Mouse (Mus musculus) kidney, postnatal 4 days (tissue): Measurements from ENCODE around the gene Myof.

Source experiments
- DNase-seq, 2 experiments: peaks; one replicate each; pipeline ENCODE4 v3.0.0; 2021; ENCODE audit warnings: mixed read lengths in 2 of 2

Gene Myof

DNA sequence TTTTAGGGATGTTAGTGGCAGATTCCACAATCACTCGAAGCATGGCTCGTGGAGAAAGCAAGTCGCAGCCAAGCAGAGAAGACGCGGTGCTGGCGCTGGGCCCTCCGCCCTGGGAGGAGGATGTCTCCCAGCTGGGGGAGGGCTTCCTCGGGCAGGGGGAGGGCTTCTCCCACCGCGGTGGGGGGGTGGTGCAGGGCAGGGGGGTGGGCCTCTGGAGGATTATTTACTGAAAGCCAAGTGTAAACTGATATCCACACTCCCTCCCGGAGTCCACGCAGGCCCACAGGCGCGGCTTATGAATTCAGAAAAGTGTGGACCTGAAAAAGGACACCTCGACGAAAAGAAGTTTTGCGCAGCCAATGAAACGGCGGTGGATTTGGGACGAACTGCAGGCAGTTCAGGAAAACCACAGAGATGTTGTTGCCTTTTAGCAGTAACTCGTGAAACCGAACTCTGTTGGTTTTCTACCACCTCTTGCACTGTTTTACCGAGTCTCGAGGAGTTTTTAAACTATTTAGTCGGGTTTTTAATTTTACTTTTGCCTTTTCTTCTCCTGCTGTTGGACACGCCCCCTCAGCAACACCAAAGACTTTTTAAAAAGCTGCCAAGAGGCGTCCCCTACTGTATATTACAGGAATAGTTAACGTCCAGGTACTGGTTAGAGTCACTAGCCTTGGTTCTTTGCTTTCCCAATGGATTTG is at the start of gene Myof:
Gene Myof, minus strand, starts transcription at position 297 of the 701 bp plus-strand sequence.
- peak; percentile 80 to 86 for DNase-seq

DNA sequence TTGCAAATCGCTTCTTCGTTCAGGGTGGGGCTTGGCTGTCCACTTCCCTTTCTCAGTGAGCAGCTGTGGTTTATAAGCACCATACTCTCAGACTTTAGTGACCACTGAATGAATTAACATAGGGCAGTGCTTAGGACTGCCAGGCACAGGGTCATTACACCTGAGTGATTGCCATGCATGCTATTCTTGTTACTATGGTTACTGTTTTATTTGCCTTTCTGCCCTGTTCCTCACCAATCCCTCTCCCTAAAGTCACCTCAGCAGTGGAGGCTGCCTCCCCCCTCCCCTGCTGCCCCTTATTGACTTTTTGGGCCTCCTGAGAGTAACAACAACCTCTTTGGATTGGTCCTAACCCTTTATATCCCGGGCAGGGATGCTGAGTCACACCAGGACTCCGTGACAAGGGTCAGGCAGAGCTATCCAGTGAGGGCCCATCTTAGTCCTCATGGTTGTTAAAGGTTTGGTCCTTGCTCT is 48.2 kb upstream of the Myof start:
- DNase-seq: peak in 1 of 2 experiments; percentile 18

DNA sequence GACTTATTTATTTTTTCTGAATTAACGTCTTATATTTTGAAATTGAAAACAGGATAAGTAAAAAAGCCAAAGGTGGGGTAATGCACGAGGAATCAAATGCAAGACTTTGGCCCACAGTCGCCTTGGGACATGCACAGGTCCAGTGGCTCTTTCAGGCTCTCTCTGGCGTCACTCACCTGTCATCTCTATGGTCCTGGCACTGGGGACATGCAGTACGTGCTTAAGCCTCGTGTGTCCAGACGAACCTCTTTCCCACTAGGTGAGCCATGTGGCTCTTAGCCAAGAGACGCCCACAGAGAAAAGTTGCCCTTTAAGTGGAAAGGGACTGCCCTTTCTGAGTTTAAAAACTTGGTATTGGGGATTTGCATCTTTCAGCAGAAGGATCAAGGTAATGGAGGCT is 46.0 kb upstream of the Myof start:
- DNase-seq: no peak

DNA sequence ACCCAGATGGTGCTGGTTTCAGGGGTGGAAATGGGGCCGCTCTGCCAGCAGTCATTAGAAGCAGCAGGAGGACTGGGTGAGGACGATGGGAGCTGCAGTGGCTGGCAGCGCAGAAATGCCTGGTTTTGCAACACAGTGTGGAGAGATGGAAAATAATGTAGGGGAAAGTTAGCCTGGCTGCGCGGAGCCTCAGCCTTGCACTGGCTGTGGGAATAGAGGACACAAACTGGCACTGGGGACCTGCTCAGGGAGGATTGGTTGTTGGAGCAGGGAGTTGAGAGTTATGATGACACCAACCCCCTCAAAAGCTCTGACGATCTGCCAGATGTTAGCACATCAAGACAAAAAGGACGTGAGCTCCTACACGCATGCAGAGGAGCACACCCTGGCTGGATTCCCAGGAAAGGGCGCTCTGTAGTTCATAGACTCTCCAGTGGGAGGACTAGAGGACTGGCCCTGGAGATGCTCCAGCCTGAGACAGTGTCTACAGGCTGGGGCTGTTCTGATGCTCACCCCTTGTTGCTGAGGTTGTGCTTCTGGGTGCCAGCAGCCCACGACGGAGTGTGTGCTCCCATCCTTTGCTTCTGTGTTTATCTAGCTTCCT is 43.7 kb upstream of the Myof start:
- DNase-seq: peak; percentile 60 to 70

DNA sequence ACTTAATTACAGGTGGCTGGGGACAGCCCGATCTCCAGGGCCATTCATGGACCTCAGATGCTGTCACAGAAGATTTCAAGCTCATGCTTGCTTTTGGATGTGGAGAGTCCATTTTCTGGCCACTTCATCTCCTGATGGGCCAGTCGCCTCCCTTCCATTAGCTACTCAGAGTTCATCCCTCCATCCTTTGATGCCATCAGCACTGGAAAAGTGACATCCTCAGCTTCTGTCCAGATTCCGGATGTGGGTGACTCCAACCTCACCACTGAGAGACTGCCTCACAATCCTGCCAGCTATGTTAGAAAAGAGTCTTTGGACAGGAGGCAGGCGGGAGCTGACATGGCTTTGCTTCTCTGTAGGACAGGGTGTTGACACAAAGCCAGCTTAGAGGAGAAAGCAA is 42.5 kb upstream of the Myof start:
- no peak for DNase-seq

DNA sequence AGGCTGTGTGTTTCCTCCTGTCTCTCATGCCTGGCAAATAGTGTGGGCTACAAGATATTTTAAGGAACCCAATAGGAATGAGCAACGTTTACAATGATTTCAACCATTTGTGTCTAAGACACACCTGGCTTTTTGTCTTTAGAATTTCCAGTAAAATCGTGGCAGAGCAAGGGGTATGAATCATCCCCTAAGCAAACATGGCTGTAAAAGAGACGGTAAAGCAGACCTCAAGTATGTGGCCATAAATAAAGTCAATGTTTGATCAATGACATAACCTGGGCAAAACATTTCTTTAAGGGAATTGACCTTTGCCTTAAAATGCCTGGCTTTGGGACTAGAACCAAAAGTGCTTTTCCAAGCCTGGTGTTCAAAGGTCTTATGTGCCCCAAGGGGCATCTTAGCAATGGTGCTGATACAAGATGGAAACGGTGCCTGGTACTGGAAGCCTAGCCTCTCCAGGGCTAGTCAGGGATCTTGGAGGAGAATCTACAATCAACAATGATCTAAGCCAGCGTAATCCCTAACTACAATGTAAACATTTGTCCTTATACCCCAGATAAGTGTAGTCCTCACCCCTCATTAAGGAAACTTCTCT is 39.7 kb upstream of the Myof start:
- no peak for DNase-seq

DNA sequence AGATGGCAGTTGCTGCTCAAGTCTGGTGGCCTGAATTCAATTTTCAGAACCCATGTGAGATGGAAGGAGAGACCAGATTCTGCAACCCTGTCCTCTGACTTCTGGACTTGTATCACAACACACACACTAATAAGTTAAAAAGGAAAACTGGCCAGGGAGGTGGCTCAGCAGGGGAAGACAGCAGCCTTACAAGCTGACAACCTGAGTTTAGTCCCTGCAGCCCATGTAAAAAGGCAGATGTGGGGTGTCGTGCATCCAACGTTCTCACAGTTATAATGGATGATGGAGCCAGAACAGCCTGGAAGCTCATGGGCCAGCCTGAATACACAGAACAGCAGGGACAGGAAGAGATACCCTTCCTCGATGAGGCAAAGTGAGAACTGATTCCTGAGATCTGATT is 38.0 kb upstream of the Myof start:
- DNase-seq: no peak

DNA sequence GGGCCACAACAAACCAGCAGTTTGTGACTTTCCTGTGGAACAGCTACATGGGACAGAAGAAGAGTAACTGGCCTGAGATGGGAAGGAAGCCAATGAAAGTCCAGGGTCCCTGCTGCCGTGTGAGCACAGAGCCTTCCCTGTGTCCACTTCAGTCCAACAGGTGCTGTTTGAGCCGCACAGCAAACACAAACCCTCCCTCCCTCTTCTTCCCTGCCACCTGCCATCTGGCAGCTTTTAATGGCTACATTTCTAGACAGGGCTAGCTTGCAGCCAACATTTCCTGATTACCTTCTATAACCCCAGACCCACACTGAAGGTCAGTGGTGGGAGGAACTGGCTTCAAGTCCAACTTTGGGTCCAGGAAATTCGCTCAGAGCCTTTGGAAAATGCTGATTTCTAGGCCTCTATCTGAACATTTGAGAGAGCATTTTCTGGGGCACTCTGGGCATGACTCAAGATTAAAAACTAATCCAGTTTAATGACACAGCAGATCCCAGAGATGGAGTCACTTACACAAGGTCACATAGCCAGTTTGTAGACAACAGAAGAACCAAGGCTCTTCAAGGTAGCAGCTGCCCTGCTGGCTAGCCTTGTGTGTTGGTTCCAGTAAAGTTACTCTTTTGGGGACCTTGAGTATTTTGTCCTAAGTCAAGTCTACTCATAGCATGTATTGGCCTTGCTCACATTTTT is 34.6 kb upstream of the Myof start:
- DNase-seq: no peak

DNA sequence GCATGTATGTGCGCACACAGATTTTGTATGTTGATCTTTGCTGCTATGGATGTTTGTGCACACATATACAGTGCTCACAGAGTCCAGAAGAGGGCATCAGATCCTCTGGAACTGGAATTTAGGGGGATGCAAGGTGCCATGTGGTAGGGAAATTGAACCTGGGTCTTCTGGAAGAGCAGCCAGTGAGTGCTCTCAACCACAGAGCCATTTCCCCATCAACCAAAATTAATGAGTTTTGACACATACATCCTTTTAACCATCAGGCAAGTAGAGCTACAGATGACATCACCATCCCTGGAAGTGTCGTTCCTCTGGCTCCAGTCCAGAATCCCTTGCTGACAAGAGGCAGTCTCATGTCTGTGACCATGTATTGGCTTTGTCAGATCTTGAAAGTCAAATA is 32.9 kb upstream of the Myof start:
- DNase-seq: peak in 1 of 2 experiments; percentile 13

DNA sequence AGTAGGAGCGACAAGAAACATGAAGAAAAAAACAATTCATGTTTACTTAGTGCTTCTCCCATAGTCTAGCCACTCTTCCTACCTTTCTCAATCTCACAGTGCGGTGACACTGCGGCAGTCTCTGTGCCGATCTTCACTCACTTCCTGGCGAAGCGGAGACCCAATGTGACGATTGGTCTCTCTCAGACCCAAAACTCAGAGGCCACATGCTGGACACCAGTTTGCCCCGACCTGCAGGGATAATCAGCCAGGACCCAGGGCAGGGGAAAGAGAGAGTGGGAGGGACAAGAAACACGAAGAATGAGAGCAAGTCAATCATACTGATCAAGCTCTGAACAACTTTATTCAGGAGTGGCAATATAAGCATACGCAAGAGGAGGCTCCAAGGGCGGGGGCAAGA is 31.7 kb upstream of the Myof start:
- DNase-seq: no peak

DNA sequence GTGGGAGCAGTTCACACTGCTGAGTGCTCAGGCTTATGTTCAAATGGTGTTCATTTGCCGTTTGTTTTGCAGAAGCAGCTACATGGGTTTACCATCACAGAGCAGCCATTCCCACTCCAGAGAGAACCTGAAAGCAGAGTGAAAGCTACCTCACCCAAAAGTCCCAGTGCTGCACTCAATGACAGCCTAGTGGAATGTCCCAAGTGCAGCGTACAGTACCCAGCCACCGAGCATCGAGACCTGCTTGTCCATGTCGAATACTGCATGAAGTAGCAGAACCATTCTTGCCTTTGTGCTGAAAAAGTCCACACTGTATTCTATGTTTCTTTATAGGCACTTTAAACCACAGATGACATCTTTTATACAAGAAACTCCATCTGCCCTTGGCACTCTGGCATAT is 29.8 kb upstream of the Myof start:
- no peak for DNase-seq

DNA sequence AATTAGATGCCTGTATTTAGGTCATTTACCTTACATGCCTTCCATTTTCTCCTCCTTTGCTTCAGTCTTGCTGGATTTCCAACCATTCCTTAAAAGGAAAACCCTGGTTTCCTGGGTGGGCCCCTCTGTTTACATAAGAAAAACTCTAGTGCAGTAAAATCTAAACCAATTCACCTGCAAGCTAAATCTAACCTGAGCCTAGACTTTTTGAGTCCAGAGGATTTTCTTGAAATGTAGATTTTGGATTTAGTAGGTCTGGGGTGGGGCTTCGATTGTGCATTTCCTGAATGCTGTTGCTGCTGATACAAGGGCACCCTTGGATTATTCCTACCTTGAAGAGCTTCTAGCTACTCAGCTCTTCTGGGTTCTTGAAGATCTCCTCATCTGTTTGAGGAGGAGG is 20.7 kb upstream of the Myof start:
- no peak for DNase-seq

DNA sequence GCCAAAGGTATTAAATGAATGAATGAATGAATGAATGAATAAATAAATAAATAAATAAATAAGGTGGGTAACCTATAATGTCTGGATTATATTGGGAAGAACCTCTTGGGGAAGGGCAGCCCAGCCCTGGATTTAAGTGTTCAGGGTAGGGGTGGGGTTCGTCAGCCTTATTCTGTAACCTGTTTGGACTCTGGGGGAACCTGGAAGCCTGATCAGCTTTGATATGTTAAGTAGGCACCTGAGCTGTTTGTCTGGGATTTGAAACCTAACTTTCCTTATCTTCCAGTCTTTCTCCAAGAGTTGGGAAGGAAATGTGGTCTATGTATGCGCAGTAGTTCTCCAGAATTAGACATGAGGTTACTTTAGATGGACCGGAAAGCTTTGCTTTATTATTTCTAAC is 19.8 kb upstream of the Myof start:
- DNase-seq: no peak

DNA sequence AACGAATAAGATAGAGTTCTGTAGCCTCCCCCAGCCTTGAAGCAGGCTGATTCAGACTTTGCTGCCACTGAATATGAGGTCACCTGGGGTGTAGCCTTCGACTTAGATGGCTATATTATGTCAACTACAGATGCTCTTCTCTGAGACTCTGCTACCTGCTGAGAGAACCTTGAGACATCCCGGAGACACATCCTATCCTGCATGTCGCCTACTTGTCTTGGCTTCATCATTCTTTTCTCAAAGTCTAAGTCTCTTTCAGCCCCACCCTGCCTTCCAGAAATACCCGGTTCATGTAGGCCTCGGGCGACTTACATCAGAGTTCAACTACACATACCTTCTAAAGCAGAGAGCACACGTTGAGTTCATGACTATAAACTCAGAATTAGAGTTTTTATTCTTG is 13.6 kb upstream of the Myof start:
- no peak for DNase-seq

DNA sequence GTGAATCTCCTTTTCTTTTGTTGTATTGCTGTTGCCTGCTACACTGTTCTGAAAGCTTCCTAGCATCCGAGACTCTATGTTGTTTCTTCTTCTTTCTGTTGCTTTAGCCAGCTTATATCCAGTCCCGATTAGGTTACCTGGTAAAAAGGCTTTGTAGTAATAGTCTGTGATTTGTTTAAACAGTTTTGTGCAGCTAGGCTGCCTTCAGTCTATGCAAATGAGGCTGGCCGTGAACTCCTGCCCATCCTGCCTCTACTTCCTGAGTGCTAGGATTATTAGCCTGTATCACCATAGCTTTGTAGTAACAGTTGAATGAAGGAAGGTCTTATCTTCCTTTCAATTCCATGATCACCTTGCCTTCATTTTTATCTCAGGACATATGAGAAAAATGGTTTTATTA is 12.9 kb upstream of the Myof start:
- DNase-seq: no peak

DNA sequence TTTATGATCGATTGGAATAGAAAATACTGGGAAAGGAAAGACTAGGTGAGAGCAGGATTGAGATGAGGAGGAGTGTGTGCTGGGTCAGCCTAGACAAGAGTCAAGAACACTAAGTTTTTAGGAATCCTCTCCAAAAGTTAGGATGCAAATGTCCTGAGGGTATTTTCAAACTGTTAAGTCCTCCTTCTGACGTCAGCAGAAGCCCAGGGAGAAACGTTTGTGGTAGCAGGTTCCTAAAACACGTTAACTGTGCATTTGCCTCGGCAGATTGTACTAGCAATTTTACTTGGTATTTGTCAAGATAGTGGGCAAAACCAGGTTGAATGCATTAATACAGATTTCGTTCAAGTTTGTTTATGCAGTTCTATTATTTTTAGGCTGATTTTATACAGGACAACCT is 12.4 kb upstream of the Myof start:
- DNase-seq: no peak

DNA sequence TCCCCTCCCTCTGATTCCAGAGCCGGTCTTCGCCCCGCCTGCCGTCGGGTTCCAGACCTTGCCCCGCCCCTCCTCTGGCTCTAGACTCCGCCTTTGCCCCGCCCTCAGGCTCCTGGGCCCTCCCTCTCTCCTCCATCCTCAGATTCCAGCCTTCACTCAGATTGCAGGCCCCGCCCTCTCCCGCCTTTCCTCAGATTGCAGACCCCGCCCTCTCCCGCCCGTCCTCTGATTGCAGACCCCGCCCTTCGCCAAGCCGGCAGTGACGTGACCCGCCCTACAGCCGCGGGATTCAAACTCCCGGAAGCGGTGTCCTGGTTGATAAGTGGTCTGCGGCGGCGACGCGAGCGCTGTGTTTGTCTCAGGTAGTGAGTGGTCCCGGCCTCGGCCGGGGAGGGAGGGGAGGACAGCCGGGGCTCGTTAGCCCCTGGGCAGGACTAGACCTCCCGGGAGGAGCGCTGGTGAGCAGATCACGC is 11.4 kb upstream of the Myof start, which contains the start of gene Cep55:
Gene Cep55, plus strand, starts transcription at position 292 of the 473 bp plus-strand sequence.
- DNase-seq: peak; percentile 99

DNA sequence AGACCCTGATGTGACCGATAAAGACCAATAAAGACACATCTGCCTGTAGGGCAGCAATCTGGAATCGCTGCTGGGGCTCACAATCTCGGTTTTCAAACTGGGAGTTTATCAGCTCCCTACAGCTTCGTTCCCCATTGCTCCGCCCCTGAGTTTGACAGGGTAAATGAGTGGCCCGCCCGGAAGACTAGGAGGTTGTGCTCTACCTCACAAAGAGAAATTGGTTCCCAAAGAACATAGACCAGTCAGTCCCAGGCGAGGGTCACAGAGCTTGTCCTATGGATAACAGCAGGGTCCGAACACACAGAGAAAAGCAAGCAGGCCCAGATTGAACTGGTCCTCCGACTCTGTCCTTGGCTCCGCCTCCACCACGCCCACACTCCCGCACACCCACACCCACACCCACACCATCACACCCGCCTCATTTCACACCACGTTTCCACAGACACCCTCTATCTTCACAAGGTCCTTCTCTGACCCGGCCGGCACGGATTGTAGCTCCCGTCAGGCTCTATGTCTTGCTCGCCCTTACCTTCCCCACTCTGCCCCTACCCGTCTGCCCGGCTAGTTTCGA is 10.9 kb upstream of the Myof start:
- DNase-seq: peak; percentile 84 to 90

DNA sequence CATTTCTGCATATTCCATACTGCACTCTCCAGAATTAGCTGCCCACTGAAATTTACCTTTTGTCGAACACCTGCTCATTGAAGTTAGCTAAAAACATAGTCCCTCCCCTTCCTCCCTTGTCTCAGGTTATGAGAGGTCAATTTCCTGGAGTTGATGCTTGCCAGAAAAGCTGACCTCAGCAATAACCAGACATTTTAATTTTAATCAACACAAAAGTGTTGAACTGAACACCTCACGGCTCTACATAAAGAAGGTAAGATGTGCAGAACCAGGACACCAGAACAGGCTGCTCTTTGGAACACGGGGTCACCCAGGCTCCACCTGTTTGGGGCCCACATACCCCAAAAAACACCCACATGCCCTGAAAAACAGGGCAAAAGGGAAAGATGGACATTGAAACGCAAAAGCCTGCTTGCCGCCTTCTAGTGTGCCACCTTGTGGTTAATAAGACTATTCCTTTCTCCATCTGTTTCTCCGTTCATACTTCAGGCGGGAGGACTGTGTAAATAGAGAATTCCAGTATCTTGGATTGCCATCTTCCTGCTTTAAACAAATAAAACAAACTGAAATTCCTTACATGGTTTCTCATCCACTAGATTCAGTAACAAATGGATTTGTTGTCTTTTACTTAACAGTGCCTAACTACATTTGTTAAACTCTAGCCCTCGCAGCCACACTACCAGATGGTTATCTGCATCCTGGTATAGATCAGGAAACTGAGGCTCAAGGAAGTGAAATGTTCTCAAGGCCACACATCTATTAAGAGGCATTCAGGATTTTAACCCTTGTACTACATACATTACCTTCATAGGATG is 10.1 kb upstream of the Myof start:
- peak in 1 of 2 experiments; percentile 41 for DNase-seq

DNA sequence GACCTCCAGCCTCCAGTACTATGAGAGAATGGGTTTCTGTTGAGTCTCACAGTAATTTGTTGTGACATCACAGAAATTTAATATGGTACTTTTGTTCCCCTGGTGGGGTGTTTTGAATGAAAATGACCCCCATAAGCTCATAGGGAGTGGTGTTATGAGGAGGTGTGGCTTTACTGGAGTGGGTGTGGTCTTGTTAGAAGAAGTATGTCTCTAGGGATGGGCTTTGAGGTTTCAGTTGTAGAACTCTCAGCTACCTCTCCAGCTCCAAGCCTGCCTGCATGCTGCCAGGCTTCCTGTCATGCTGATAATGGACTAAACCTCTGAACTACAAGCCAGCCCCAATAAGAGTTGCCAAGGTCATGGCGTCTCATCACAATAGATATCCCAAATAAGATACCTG is 6.3 kb upstream of the Myof start:
- no peak for DNase-seq

DNA sequence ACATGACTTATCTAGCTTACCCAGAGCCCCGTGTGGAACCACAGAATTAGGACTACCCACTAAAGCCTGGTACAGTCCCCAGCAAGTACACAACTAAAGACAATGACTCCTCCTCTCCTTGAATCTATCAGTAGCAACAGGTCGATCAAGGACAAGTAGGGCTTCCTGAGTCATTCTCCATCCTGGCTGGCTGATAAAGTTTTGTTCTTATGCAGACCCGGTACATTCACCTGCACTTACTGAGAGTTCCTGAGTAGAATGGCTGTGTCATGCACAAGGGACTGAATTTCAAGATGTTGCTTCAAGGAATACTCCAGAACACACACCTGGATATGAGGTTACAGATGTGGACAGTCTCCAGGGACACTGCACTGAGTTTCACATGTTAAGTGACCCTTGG is 1.8 kb upstream of the Myof start:
- no peak for DNase-seq

DNA sequence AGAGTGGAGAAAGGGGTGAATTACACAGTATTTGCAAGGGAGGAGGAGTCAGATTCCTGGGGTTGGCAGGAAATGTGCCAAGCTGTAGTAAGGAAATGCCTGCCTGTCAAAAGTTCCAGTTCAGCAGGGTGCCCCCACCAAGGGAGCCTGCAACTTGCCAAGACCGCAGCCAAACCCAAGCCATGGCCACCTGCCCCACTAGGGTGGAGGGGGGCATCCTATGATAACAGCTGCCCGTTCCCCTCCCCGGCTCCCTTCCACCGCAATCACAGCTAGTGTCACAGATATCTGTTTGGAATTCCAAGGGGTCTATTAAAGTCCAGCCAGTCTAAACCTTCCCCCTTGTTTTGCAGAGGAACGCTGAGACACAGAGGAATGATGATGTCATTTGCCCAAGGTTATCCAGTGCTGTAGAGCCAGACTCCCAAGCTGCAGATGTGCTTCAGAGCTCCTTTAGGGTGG is 1.1 kb downstream of the Myof start:
- DNase-seq: peak in 1 of 2 experiments; percentile 60
